Mouse (Mus musculus): ENCODE results near the gene Cntnap2. TPM values are rescaled to one million over a fixed set of nuclear protein-coding genes. Genes with fewer than 3 reads are reported as not detected.

The Cntnap2 gene
- polyA plus RNA-seq, 1 experiment from 2014 or later = 56.3 TPM

DNA sequence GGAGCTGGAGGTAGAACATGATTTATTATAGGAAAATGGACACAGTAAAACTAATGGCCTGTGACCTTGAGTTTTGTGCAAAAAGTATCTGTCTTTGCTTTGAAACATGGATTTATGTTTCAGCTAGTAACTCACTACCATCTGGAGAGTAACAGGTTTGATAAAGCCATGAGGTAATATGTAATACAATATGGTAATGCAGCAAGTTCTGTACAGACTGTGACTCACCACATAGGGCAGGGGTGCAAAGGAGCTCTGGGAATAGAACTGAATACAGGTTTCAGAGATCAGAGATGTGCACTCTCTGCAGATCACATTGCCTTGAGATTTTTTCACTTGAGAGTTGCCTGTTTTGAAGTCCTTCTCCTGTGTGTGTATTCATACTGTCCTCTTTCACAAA, 1689.3 kb downstream of the Cntnap2 start:
- Histone ChIP-seq H3K4me3 (replicated peaks) (no peak overlapping the region), H3K27ac (replicated peaks) (no peak overlapping the region), H3K4me2 (no peak overlapping the region), H3K27me3 (replicated peaks) (no peaks in the 10 kb centered on the region), H3K9me3 (replicated peaks) (no peaks in the 10 kb centered on the region), H3K4me1 (no peaks in the 10 kb centered on the region), H3K9ac (replicated peaks) (no peak overlapping the region), H3K36me3 (no peaks in the 10 kb centered on the region)
- no peak for ATAC-seq (ENCODE audit: low FRiP score)

DNA sequence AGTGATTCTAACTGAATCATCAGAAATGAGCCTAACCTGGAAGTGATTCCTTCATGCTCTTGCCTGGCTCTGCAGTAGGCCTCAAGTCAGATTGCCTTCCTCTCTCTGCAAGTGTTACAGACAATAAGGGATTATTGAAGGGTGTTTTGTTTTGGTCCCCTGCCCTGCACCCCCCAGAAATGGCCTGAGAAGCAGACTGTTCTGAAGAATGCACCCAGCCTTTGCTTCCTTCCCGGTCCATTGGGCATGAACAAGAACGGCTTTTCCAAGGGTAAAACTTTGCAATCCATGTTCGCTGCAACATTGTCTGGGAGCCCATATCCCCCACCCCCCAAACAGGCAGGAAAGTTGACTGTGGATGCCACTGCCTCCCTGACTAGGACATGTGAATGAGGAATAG, 1704.3 kb downstream of the Cntnap2 start:
- no peak overlapping the region for H3K4me3 ChIP-seq (replicated peaks)
- no peaks in the 10 kb centered on the region for H3K27me3 ChIP-seq (replicated peaks)
- H3K36me3 ChIP-seq = no peaks in the 10 kb centered on the region
- no peak for ATAC-seq (ENCODE audit: low FRiP score)
- no peaks in the 10 kb centered on the region for H3K9me3 ChIP-seq (replicated peaks)
- no peak overlapping the region for H3K27ac ChIP-seq (replicated peaks)
- 24% methylated on average over 3 of the region's 3 CpGs for WGBS
- no peaks in the 10 kb centered on the region for H3K4me1 ChIP-seq
- H3K9ac ChIP-seq (replicated peaks) = no peak overlapping the region
- no peak overlapping the region for H3K4me2 ChIP-seq

DNA sequence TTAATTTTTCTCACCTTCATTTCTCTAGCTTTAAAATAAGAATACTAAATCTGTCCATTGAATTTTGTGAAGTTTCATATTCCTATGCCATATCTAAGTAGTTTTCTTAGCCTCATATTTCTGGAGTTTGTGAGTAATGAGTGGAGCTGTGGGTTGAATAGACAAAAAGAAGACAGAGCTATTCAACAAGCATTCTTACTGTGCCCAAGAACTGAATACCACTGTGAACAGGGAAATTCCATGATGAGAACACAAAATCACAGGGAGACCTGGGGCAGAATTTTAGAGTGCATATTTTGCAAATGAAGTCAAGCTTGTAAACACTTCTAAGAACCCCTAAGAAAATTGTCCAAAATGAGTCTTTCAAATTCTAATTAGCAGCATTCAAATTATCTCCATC, 1715.4 kb downstream of the Cntnap2 start:
- ATAC-seq (ENCODE audit: low FRiP score) = no peak
- Histone ChIP-seq H3K4me2 (no peak overlapping the region), H3K4me3 (replicated peaks) (no peak overlapping the region), H3K36me3 (no peaks in the 10 kb centered on the region), H3K27ac (replicated peaks) (no peak overlapping the region), H3K4me1 (no peaks in the 10 kb centered on the region), H3K27me3 (replicated peaks) (no peaks in the 10 kb centered on the region), H3K9ac (replicated peaks) (no peak overlapping the region), H3K9me3 (replicated peaks) (no peaks in the 10 kb centered on the region)

DNA sequence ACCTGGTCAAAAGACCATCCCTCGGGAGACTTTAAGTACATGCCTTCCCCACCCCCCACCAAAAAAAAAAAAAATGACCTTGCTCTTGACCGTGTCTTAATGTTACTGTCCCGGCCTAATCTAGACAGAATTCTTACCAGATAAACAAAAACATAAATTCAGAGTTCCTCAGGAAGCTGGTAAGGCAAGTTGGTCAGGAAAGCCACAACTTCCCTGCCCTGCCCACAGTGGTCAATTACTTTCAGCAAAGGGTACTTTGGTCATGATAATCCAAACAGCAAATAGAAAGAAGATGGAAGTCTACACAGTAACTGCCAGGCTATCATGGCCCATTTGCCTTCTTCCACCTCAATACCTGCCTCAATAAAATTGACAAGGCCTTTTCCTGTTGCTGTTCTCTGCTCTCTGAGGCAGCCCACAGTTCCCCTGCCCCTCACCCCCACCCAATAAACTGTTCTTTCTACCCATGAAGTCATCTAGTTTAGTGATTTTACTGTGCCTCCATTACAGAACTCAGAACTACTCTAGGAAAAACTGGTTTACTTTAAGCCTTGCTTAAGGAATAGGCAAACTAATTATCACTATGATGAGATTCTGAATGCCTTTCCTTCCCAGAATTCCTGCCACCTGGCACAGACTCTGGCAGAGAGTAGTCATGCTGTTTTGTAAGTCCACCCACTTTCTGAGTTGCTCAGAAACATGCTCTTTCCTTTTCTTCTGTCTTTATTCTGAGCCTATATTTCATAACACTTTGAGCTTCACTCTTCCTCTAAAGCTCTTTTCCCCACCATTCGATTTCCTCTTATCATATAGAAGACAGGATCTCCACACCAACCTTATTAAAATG, 1743.3 kb downstream of the Cntnap2 start:
- Histone ChIP-seq H3K36me3 (no peaks in the 10 kb centered on the region), H3K4me2 (no peak overlapping the region), H3K27me3 (replicated peaks) (no peaks in the 10 kb centered on the region), H3K4me1 (no peaks in the 10 kb centered on the region), H3K27ac (replicated peaks) (no peak overlapping the region), H3K9me3 (replicated peaks) (no peaks in the 10 kb centered on the region), H3K4me3 (replicated peaks) (no peak overlapping the region), H3K9ac (replicated peaks) (no peak overlapping the region)
- ATAC-seq (ENCODE audit: low FRiP score) = no peak
- 78% methylated on average over 4 of the region's 4 CpGs for WGBS

DNA sequence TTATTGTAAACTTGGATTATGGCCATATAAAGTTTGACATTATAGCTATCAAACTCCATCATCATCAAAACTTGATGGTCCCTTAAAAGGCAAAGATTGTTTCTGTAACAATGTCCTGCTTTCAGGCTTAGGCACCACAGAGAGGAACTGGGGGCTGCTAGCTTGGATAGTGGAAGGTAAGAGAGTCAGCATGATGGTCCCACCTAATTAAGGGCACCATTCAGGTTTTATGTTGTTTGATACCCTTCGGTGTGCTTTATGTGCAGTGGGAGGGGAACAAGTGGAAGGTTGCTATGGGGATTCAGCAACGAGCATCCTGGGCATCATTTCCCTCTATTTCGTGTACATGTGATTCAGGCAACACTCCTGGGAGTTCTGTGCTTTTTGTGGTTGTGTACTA, 1797.5 kb downstream of the Cntnap2 start:
- no peak overlapping the region for H3K9ac ChIP-seq (replicated peaks)
- no peak overlapping the region for H3K4me3 ChIP-seq (replicated peaks)
- H3K27me3 ChIP-seq (replicated peaks) = no peaks in the 10 kb centered on the region
- H3K9me3 ChIP-seq (replicated peaks) = no peaks in the 10 kb centered on the region
- no peak overlapping the region for H3K4me2 ChIP-seq
- H3K4me1 ChIP-seq = 0 out of 2 replicates have a peak, but pooled peaks cover 7% of the 10 kb centered on the region
- no peaks in the 10 kb centered on the region for H3K36me3 ChIP-seq
- H3K27ac ChIP-seq (replicated peaks) = no peak overlapping the region
- WGBS = 24% methylated on average over 3 of the region's 3 CpGs
- peak; percentile 63; the same call in 1 of the 2 replicates for ATAC-seq (ENCODE audit: low FRiP score)

DNA sequence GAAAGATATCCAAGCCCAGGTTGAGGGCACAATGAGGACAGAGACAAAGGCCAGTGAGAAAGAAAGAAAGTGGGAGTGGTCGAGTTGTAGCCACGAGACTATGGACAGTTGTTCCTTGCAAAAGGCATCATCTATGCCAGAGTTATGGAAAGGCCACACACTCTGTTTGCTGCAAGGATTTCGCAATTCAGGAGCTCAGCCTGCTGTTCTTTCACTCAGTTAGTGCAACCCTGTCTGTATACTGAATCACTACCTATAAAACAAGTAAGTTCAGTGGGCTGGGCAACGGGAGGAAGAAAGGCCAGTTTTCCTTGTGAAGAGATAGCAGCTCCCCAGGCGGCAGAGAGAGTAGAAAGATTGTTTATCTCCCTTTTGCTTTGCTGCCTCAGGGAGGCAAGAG, 1801.9 kb downstream of the Cntnap2 start:
- ATAC-seq (ENCODE audit: low FRiP score) = no peak
- no peak overlapping the region for H3K4me2 ChIP-seq
- no peak overlapping the region for H3K9ac ChIP-seq (replicated peaks)
- no peak overlapping the region for H3K4me3 ChIP-seq (replicated peaks)
- H3K36me3 ChIP-seq = no peaks in the 10 kb centered on the region
- 10% methylated on average over 5 of the region's 5 CpGs for WGBS
- H3K27ac ChIP-seq (replicated peaks) = no peak overlapping the region
- no peaks in the 10 kb centered on the region for H3K9me3 ChIP-seq (replicated peaks)
- 0 out of 2 replicates have a peak, but pooled peaks cover 7% of the 10 kb centered on the region for H3K4me1 ChIP-seq
- H3K27me3 ChIP-seq (replicated peaks) = no peaks in the 10 kb centered on the region

DNA sequence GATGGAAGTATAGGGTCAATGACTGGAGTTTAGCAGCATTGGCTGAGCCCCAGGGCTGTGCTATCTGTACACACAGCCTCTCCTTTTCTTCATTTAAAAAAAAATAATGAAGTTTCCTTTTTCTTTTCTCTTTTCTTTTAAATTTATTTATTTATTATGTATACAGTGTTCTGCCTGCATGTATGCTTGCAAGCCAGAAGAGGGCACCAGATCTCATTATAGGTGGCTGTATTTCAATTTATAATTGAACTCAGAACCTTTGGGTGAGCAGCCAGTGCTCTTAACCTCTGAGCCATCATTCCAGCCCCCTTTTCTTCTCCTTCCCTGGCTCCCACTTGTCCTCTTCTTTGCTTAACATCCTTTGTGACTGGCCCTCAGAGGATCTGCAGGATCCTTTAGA, 1807.2 kb downstream of the Cntnap2 start:
- Histone ChIP-seq H3K9ac (replicated peaks) (no peak overlapping the region), H3K4me3 (replicated peaks) (no peak overlapping the region), H3K36me3 (no peaks in the 10 kb centered on the region), H3K4me1 (0 out of 2 replicates have a peak, but pooled peaks cover 1% of the 10 kb centered on the region), H3K27me3 (replicated peaks) (no peaks in the 10 kb centered on the region), H3K9me3 (replicated peaks) (no peaks in the 10 kb centered on the region), H3K27ac (replicated peaks) (no peak overlapping the region), H3K4me2 (no peak overlapping the region)
- no peak for ATAC-seq (ENCODE audit: low FRiP score)

DNA sequence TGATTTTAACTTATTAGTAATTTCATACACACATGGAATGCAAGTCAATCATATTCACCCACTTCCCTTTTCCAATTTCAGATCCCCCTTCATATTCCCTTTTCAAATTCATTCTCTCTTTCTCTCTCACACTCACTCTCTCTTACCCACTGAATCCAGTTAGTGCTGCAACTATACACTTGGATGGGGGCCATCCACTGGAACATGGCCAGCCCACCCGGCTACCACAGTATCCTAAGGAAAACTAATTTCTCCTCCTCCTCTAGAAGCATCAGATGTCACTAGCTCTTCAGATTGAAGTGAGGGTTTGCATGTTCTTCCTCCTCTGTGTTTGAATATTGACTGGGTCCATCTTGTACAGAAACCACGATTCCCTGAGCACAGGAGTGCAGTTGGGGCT, 1827.1 kb downstream of the Cntnap2 start:
- Histone ChIP-seq H3K27me3 (replicated peaks) (no peaks in the 10 kb centered on the region), H3K9ac (replicated peaks) (no peak overlapping the region), H3K27ac (replicated peaks) (no peak overlapping the region), H3K36me3 (no peaks in the 10 kb centered on the region), H3K4me1 (peaks cover 7% of the 10 kb centered on the region), H3K4me3 (replicated peaks) (no peak overlapping the region), H3K4me2 (no peak overlapping the region), H3K9me3 (replicated peaks) (no peaks in the 10 kb centered on the region)
- 69% methylated on average over 2 of the region's 2 CpGs for WGBS
- ATAC-seq (ENCODE audit: low FRiP score) = no peak

DNA sequence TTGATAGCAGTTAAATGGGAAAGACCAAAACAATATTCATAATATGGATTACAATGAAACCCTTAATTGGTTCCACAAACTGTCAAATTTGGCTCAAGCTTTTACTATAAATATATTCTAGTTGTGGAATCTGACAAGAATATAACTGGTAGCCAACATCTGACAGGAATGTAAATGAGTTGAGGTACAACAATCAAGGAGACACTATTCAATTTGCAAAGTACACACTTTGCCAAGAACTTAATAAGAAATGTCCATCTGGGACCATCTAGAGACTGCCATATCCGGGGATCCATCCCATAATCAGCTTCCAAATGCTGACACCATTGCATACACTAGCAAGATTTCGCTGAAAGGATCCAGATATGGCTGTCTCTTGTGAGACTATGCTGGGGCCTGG, 1850.0 kb downstream of the Cntnap2 start:
- H3K27me3 ChIP-seq (replicated peaks) = no peaks in the 10 kb centered on the region
- WGBS = 83% methylated on average over 2 of the region's 2 CpGs
- no peak for ATAC-seq (ENCODE audit: low FRiP score)
- no peak overlapping the region for H3K4me2 ChIP-seq
- no peak overlapping the region for H3K4me3 ChIP-seq (replicated peaks)
- H3K36me3 ChIP-seq = no peaks in the 10 kb centered on the region
- no peak overlapping the region for H3K27ac ChIP-seq (replicated peaks)
- no peak overlapping the region for H3K9ac ChIP-seq (replicated peaks)
- H3K9me3 ChIP-seq (replicated peaks) = no peaks in the 10 kb centered on the region
- no peaks in the 10 kb centered on the region for H3K4me1 ChIP-seq

DNA sequence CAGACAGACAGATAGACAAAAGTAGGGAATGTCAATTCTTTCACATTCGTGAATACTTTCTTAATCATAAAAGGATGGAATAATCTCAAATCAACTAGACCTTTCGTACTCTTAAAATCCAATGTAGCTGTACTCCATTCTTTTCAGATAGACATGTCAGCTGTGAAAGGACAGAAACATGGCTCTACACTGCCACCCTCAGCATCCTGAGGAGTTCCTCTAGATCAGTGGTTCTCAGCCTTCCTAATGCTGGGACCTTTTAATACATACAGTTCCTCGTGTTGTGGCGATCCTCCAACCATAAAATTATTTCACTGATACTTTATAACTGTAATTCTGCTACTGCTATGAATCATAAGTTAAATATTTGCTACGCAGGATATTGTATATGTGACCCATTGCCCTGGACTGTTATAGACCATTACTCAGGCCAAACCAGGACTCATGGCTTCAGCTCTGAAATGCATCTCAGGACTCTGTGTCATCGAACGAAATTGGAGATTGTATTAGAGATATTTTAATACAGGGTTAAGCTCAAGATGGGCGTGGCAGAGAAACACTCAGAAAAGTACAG, 1859.6 kb downstream of the Cntnap2 start:
- no peak for ATAC-seq (ENCODE audit: low FRiP score)
- H3K36me3 ChIP-seq = no peaks in the 10 kb centered on the region
- H3K9ac ChIP-seq (replicated peaks) = no peak overlapping the region
- 82% methylated on average over 8 of the region's 8 CpGs for WGBS
- H3K4me2 ChIP-seq = no peak overlapping the region
- H3K4me1 ChIP-seq = no peaks in the 10 kb centered on the region
- no peaks in the 10 kb centered on the region for H3K27me3 ChIP-seq (replicated peaks)
- no peaks in the 10 kb centered on the region for H3K9me3 ChIP-seq (replicated peaks)
- H3K4me3 ChIP-seq (replicated peaks) = no peak overlapping the region
- no peak overlapping the region for H3K27ac ChIP-seq (replicated peaks)

DNA sequence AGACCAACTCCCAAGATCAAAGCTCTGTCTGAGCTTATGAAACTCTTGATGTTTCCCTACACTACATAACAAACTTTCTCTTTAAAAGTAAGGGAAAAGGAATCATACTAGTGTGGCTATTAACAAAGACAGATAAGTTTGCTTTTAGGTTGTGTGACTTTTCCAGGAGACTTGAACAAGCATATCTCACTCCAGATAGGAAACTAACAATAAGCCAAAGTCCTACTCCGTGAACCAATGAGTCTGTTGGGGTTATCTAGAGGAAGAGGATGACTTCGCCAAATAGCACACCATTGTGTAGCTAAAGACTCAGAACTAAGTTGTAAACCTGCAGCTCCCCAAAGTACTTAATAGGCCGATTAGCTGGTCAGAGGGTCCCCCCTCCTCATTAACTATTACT, 1860.8 kb downstream of the Cntnap2 start:
- Histone ChIP-seq H3K27me3 (replicated peaks) (no peaks in the 10 kb centered on the region), H3K4me2 (no peak overlapping the region), H3K27ac (replicated peaks) (no peak overlapping the region), H3K9me3 (replicated peaks) (no peaks in the 10 kb centered on the region), H3K9ac (replicated peaks) (no peak overlapping the region), H3K4me1 (no peaks in the 10 kb centered on the region), H3K4me3 (replicated peaks) (no peak overlapping the region), H3K36me3 (no peaks in the 10 kb centered on the region)
- no peak for ATAC-seq (ENCODE audit: low FRiP score)
- 76% methylated on average over 3 of the region's 3 CpGs for WGBS

DNA sequence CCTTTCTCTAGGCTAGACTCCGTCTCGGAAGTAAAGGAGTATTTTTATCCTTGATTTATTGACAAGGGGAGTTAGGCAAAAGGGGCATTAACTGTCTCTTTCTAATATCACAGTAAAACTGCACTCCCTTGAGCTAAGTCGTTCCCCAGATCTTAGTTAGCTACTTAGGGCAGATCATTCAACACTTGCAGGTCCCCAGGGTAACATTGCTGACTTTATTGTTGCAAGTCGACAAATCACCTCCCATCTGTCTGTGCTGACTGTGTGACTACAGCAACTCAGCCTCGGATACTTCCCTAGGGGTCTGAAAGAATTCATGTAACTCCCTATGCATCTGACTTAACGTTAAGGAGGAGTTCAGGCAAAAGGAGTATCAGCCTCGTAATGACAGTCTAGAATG, 1865.6 kb downstream of the Cntnap2 start:
- no peaks in the 10 kb centered on the region for H3K4me1 ChIP-seq
- no peak overlapping the region for H3K4me3 ChIP-seq (replicated peaks)
- ATAC-seq (ENCODE audit: low FRiP score) = no peak
- no peak overlapping the region for H3K9ac ChIP-seq (replicated peaks)
- H3K9me3 ChIP-seq (replicated peaks) = no peaks in the 10 kb centered on the region
- WGBS = 34% methylated on average over 7 of the region's 7 CpGs
- H3K4me2 ChIP-seq = no peak overlapping the region
- no peak overlapping the region for H3K27ac ChIP-seq (replicated peaks)
- no peaks in the 10 kb centered on the region for H3K36me3 ChIP-seq
- no peaks in the 10 kb centered on the region for H3K27me3 ChIP-seq (replicated peaks)

Data from neural tube, embryonic 15.5 days (tissue).